Mouse (Mus musculus) embryonic facial prominence, embryonic 12.5 days (tissue): ENCODE results near the gene Irgm1. TPM values are rescaled to one million over a fixed set of nuclear protein-coding genes. Genes with fewer than 3 reads are reported as not detected.
A peak's percentile ranks its signal among the peaks of the same experiment; 100 is the strongest.
"Not testable (repeated sequence)": the region's sequence is repeated elsewhere in the genome, so short reads cannot be mapped to it uniquely, and the experiment has no call there.

ENCODE experiments used
- ATAC-seq: fragments of 200-750 bp; cut with Nextera tagmentation; 2 replicates; pipeline ENCODE4 v1.8.0; 2017; ENCODE audit not compliant: insufficient number of reproducible peaks, insufficient read depth, low FRiP score, low TSS enrichment
- H3K27ac ChIP-seq: fragments of 300-500 bp; sonication (generic); 2 replicates; pipeline ENCODE4 v1.5.1; 2016; ENCODE audit warnings: mild to moderate bottlenecking
- H3K27me3 ChIP-seq: fragments of 300-500 bp; sonication (generic); 2 replicates; pipeline ENCODE4 v1.6.1; 2016; ENCODE audit warnings: mild to moderate bottlenecking, moderate library complexity
- H3K36me3 ChIP-seq: fragments of 300-500 bp; sonication (generic); 2 replicates; pipeline ENCODE4 v1.6.1; 2016; ENCODE audit warnings: mild to moderate bottlenecking
- H3K4me1 ChIP-seq: fragments of 300-500 bp; sonication (generic); 2 replicates; pipeline ENCODE4 v1.6.1; 2016
- H3K4me2 ChIP-seq: fragments of 300-500 bp; sonication (generic); replicated peaks from 2 replicates; pipeline ENCODE4 v1.6.1; 2016; ENCODE audit warnings: mild to moderate bottlenecking, moderate library complexity
- H3K4me3 ChIP-seq: fragments of 300-500 bp; sonication (generic); 2 replicates; pipeline ENCODE4 v1.5.1; 2016; ENCODE audit warnings: mild to moderate bottlenecking
- H3K9ac ChIP-seq: fragments of 300-500 bp; sonication (generic); 2 replicates; pipeline ENCODE4 v1.6.1; 2016; ENCODE audit warnings: mild to moderate bottlenecking, moderate library complexity
- H3K9me3 ChIP-seq: fragments of 300-500 bp; sonication (generic); 2 replicates; pipeline ENCODE4 v1.6.1; 2016; ENCODE audit warnings: mild to moderate bottlenecking, moderate library complexity
- WGBS: fragments of 180-500 bp; shearing (Covaris S2); methylation state at CpG from one replicate; pipeline ENCODE4 v1.1.7; 2016; 5-methylcytosine and 5-hydroxymethylcytosine counted together
- polyA plus RNA-seq: library from polyadenylated mRNA; unstranded; fragments of >200 nt; fragmentation: Nextera tagmentation; extraction: Ambion mirVana; gene quantifications from 2 replicates; pipeline ENCODE4 v1.2.1, GENCODE M21; 2016

Irgm1 gene
- 3.4 and 3.5 TPM in 2 replicates for polyA plus RNA-seq

DNA sequence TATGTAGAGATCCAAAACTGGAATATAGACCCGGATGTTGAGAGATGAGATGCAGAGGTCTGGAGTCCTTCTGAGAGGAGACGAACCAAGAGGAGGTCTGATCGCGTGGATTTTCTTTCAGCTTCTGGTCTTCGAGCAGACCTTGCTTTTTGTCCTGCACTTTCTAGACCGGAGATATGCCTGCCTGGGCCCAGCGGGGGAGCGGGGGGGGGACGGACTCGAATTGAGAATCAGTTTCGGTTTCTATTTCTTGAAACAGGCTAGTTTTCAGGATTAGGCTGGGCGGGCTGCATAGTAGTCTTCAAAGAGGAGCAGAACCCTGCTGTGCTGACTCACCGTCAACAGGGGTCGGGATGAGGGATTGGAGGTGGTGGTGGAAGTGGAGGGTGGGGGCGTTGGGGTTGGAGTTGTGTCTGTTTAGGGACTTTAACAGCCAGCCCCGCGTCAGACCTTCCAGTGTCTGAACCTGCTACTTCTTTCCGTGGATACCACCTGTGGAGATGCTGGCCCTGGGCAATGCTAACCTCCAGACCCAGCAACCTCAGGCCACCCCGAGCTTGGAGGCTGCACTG, at the start of gene Irgm1:
Irgm1 (minus strand) TSS at position 483 of the 572 bp plus-strand sequence.
- Histone ChIP-seq H3K27me3 (no peaks in the 10 kb centered on the region; the same call in 1 of the 2 replicates), H3K9ac (peak within 1 kb of the TSS; percentile 31), H3K4me3 (peak within 1 kb of the TSS; percentile 38), H3K27ac (no peak within 1 kb of the TSS), H3K36me3 (no peaks in the 10 kb centered on the region), H3K9me3 (no peaks in the 10 kb centered on the region), H3K4me1 (no peaks in the 10 kb centered on the region), H3K4me2 (peak within 1 kb of the TSS; percentile 66)
- ATAC-seq = peak; percentile 64; the same call in 1 of the 2 replicates
- WGBS = 2% methylated on average over 19 of the region's 19 CpGs

DNA sequence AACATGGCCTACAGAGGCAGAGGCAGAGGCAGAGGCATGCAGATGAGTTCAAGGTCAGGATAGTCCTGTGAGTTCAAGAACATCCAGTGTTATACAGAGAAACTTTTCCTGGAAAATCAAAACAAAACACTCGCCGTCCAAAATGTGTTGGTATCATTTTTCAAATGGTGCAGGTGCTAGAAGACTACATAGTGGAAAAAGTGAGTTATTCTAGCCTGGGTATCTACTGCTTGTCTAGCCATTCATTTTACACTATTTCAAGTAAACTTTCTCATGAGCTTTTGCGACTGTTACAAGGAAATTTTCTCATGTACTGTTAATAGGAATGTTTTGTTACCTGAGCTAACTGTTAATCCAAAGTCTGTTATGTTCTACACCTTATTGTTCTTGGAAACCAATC, 46.9 kb upstream of the Irgm1 start:
- no peak overlapping the region for H3K4me2 ChIP-seq
- no peaks in the 10 kb centered on the region for H3K36me3 ChIP-seq
- no peak overlapping the region for H3K4me3 ChIP-seq
- whole genome bisulfite sequencing = 84% methylated on average over 3 of the region's 3 CpGs
- H3K9ac ChIP-seq = no peak overlapping the region
- no peaks in the 10 kb centered on the region for H3K27me3 ChIP-seq
- H3K4me1 ChIP-seq = no peaks in the 10 kb centered on the region
- no peaks in the 10 kb centered on the region for H3K9me3 ChIP-seq
- ATAC-seq = no peak
- no peak overlapping the region for H3K27ac ChIP-seq

DNA sequence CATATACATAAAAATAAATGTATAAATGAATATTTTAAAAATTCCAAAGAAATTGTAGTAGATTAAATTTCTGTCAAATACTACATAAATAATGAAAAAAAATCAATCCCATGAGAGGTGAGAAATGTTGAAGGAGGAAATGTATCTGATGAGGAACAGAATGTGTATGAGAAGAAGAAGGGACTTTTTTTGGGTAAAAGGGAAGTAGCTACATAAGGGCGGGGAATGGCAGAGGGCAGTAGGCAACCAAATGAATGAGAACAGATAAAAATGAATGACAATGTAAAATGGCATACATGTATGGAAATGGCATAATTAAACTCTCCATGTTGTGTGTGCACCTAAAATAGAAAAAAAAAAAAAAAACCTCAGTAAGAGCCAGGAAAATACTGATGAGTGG, 42.1 kb upstream of the Irgm1 start:
- Histone ChIP-seq H3K27me3 (no peaks in the 10 kb centered on the region), H3K4me2 (no peak overlapping the region), H3K27ac (no peak overlapping the region), H3K36me3 (no peaks in the 10 kb centered on the region), H3K4me3 (no peak overlapping the region), H3K9me3 (no peaks in the 10 kb centered on the region), H3K4me1 (no peaks in the 10 kb centered on the region), H3K9ac (no peak overlapping the region)
- ATAC-seq = no peak
- 90% methylated on average over 1 of the region's 1 CpGs for WGBS

DNA sequence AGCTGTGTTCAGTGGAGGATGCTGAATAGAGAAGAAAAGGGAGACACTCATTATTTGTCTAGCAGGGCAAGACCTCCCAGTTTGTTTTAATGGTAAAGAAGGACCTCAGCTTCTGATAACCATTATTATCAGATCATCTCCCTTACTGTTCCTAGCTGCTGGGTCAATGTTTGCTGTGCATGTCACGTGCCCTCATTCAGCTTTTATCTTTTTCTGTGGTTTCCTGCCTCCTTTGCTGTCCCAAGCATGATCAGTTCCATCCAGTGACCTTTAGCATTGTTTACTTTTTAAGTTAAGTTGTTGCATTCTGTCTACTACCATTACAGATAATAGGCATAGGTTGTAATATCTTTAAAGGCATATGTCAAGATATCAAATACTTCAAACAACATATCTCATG, 37.0 kb upstream of the Irgm1 start:
- Histone ChIP-seq H3K27me3 (no peaks in the 10 kb centered on the region), H3K4me3 (no peak overlapping the region), H3K4me2 (no peak overlapping the region), H3K36me3 (no peaks in the 10 kb centered on the region), H3K4me1 (no peaks in the 10 kb centered on the region), H3K9ac (no peak overlapping the region), H3K9me3 (no peaks in the 10 kb centered on the region), H3K27ac (no peak overlapping the region)
- ATAC-seq = no peak
- WGBS = 59% methylated on average over 1 of the region's 1 CpGs

DNA sequence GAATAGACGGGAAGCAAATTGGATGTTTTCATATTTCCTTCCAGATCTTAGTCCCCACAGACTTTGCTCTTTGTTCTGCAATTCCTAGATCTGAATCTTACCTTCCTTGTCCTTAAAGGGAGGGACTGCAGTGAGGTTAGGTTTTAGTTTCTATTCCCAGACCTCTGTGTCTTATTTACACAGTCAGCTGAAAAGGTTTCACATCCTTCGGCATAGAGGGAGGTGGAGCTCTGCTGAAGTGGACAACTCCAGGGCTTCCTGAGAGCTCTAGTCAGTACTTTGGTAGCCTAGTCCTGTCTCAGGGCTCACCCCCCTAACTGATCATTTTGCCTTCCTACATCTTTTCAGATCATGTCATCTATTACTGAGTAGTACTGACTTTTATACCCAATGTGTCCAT, 30.5 kb upstream of the Irgm1 start, which contains the start of gene Gm5431:
Gm5431 (minus strand) TSS at position 194 of the 400 bp plus-strand sequence.
- Histone ChIP-seq H3K9ac (no peak within 1 kb of the TSS), H3K27ac (no peak within 1 kb of the TSS), H3K4me1 (no peaks in the 10 kb centered on the region), H3K4me3 (no peak within 1 kb of the TSS), H3K27me3 (no peaks in the 10 kb centered on the region), H3K4me2 (no peak within 1 kb of the TSS), H3K36me3 (no peaks in the 10 kb centered on the region), H3K9me3 (no peaks in the 10 kb centered on the region)
- WGBS = 68% methylated on average over 2 of the region's 2 CpGs
- no peak for ATAC-seq

DNA sequence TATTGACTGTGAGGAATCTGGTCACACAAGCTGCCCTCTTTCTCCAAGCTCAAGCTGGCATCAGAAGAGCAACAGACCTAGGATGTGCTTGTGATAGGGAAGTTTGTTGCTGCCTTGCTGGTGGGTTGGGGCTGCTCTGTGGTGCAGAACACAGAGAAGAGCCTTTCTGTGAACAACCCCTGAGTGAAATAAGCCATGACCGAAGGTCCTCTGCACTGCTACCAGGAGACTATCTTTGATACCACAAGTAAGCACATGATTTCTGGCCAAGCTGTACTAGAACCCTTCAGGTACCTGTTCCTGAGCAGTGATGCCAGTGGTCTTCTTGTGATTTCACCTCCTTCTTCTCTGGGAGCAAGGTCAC, 30.1 kb upstream of the Irgm1 start:
- not testable (repeated sequence) for H3K4me3 ChIP-seq, H3K9me3 ChIP-seq, H3K27me3 ChIP-seq, H3K9ac ChIP-seq, H3K4me1 ChIP-seq, H3K36me3 ChIP-seq, ATAC-seq, H3K4me2 ChIP-seq, H3K27ac ChIP-seq
- WGBS = 89% methylated on average over 1 of the region's 1 CpGs

DNA sequence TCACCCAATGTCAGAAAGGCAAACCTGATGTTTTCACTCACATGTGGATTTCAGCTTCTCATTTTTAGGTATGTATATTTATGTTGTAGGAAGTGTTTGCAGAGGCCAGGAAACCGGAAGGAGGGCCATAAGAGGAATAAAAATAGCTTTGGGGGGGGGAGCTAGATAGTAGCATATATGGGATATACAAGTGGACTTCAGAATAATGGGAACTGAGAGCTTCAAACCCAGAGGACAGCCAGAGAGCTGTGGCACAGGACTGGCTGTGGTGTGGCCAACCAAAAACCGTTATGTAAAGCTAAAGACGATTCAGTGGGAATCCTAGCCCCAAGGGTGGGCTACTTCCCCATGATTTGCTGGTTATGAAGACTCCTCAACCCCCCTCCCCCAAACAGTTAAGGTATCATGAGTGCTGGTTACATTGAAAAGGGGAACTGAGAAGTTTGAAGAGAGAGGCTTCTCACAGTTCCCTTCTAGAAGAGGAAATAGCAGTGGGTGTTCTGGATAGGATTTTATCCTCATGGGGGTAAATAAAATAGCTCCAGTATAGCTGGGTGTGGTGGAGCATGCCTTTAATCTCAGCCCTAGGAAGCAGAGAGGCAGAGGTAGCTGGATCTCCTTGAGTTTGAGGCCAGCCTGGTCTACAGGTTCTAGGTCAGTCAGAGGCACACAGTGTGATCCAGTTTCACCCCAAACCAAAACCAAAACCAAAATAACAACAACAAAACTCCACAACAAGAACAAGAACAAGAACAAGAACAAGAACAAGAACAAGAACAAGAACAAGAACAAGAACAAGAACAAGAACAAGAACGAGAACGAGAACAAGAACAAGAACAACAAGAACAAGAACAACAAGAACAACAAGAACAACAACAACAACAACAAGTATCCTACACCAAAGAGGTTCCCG, 29.4 kb upstream of the Irgm1 start:
- not testable (repeated sequence) for H3K27ac ChIP-seq, H3K4me1 ChIP-seq, ATAC-seq, H3K4me2 ChIP-seq, H3K9ac ChIP-seq, H3K27me3 ChIP-seq, H3K9me3 ChIP-seq, H3K4me3 ChIP-seq, H3K36me3 ChIP-seq
- WGBS = 69% methylated on average over 6 of the region's 6 CpGs

DNA sequence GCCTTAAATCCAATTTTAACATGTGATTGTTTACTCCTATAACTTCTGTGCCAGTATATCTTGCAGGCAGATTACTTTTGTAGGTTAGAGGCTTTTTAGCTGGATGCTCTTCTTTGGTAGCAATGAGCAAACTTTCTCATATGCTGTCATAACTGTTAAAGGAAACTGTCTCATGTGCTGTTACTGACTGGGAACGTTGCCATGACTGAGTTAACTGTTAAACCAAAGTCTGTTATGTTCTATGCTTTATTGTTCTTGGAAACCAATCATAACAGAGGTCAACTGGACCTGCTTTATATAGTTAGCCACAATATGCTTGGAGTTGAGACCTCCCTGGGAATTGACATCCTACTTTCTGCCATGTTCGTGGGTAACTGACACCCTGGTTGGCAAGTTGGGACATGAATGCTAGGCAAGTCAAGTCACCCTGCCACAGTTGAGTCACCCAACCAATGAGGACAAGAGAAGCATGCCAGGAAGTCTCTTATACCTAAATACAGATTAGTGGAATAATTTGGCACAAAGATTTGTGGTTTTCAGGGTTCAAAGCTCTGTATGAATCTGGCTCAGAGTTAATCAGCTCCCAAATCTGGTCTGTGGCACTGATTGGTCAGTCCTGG, 27.4 kb upstream of the Irgm1 start:
- 73% methylated on average over 2 of the region's 2 CpGs for WGBS

DNA sequence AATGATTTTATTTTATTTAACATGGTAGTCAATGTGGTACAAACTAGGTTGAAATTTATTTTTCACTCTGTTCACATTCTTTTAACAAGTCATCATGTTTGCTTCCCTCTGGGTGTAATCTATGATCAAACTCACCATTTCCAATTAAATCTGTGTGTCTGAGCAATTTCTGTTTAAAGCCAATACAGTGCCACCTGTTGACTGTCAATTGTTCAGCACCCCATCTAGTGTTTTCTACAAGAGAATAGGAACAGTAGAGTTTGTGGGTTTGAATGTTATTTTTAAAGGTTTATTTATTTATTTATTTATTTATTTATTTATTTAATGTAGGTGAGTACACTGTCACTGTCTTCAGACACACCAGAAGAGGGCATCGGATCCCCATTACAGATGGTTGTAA, 5.2 kb upstream of the Irgm1 start:
- Histone ChIP-seq H3K36me3 (no peaks in the 10 kb centered on the region), H3K4me3 (no peak overlapping the region), H3K27me3 (no peaks in the 10 kb centered on the region; the same call in 1 of the 2 replicates), H3K27ac (no peak overlapping the region), H3K9ac (no peak overlapping the region), H3K4me1 (no peaks in the 10 kb centered on the region), H3K4me2 (no peak overlapping the region), H3K9me3 (no peaks in the 10 kb centered on the region)
- 85% methylated on average over 1 of the region's 1 CpGs for WGBS
- ATAC-seq = no peak

More for the DNA sequence above, 27.4 kb upstream of the Irgm1 start:
- Histone ChIP-seq H3K36me3 (no peaks in the 10 kb centered on the region), H3K9me3 (no peaks in the 10 kb centered on the region), H3K4me3 (no peak overlapping the region), H3K27me3 (no peaks in the 10 kb centered on the region), H3K4me1 (no peaks in the 10 kb centered on the region), H3K4me2 (no peak overlapping the region), H3K27ac (no peak overlapping the region), H3K9ac (no peak overlapping the region)
- no peak for ATAC-seq

DNA sequence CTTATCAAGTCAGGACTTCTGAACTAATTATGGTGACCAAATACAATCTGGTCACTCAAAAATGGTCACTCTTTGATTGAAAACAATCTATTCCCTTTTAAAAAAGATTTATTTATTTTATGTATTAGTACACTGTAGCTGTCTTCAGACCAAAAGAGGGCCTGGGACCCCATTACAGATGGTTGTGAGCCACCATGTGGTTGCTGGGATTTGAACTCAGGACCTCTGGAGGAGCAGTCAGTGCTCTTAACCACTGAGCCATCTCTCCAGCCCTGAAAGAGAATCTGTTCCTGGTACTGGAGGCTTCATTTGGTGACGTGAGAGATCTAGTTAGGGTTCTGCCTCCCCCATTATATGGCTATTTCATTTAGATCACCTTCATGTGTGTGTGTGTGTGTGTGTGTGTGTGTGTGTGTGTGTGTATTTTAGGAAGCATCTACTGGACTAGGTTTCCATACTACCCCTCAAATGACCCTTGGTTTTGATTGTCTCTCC, 3.9 kb upstream of the Irgm1 start:
- H3K36me3 ChIP-seq, H3K4me1 ChIP-seq, H3K27me3 ChIP-seq, H3K9me3 ChIP-seq, ATAC-seq, H3K27ac ChIP-seq, H3K4me2 ChIP-seq, H3K4me3 ChIP-seq, H3K9ac ChIP-seq: not testable (repeated sequence)
- WGBS = 89% methylated on average over 1 of the region's 1 CpGs

DNA sequence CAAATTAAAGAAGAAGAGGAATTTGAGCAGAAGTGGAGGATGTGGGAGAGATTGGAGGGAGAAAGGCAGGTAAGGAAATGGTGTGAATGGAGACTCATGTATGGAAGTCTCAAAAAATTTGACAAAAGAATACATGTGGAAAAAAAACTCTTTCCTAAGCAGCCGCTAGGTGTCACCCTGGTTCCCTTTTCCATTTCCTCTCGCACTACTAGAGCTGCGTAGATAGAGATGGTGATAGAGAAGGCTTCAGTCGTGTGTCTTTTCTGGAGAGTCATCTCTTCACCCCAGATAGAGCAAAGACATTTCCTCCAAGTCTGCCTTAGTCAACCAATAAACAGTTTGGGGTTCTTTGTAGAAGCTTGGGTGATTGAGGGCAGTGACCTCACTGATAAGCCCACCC, 3.0 kb upstream of the Irgm1 start:
- Histone ChIP-seq H3K4me1 (no peaks in the 10 kb centered on the region), H3K27me3 (no peaks in the 10 kb centered on the region; the same call in 1 of the 2 replicates), H3K9me3 (no peaks in the 10 kb centered on the region), H3K27ac (no peak overlapping the region), H3K36me3 (no peaks in the 10 kb centered on the region), H3K9ac (no peak overlapping the region), H3K4me2 (no peak overlapping the region), H3K4me3 (no peak overlapping the region)
- ATAC-seq = no peak
- WGBS = 1% methylated on average over 4 of the region's 4 CpGs
